Mouse (Mus musculus) bone marrow macrophage, adult 2 months (primary cell): Measurements from ENCODE around the gene Wbp2.

Source experiments
- CTCF ChIP-seq: IDR thresholded peaks from 2 replicates; pipeline ENCODE4 v1.5.1; 2012; ENCODE audit warnings: low read depth, mild to moderate bottlenecking, low read length, moderate library complexity
- POLR2A ChIP-seq: IDR thresholded peaks from 2 replicates; pipeline ENCODE4 v1.6.1; 2012; ENCODE audit warnings: mild to moderate bottlenecking, low read depth, low read length, borderline replicate concordance

GRCm38 (mm10) chr11:116086258-116087193 lies at the start of gene Wbp2:
- TF ChIP-seq CTCF (no peak), POLR2A (no peak)
